Mouse (Mus musculus) adrenal gland, adult 18-20 months (tissue): Measurements from ENCODE around the gene Bbx. TPM values are rescaled to one million over a fixed set of nuclear protein-coding genes. Genes with fewer than 3 reads are reported as not detected.

ENCODE experiments used
- DNase-seq, 2 experiments: peaks; one replicate each; pipeline ENCODE4 v3.0.0; 2021 to 2022; ENCODE audit warnings: low spot score in 2 of 2
- total RNA-seq, 2 experiments: library from RNA; stranded (reverse); gene quantifications; 1 replicate in 1 of 2; 2 replicates in 1 of 2; pipeline ENCODE4 v1.2.3; 2021

Bbx gene
- total RNA-seq, 2 experiments from 2014 or later: 26.6 to 32.8 TPM

DNA sequence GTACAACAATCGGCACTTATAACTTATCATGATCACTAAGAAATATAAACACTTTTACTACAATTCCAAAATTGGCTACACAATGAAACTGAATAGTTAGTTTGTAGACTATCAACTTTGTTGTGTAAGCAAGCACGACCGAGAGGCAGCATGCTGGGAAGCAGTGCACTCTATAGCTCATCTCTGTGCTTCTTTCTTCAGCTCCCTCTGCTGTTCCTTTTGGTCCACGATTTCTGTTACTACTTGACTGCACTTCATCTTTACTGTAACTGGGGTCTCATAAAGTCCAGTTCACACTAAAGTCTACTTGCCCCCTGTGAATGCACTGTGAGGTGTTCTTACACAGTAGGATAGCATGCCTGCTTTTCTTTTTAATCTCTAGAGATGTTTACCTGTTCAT lies 189.7 kb downstream of the Bbx start:
- no peak for DNase-seq

DNA sequence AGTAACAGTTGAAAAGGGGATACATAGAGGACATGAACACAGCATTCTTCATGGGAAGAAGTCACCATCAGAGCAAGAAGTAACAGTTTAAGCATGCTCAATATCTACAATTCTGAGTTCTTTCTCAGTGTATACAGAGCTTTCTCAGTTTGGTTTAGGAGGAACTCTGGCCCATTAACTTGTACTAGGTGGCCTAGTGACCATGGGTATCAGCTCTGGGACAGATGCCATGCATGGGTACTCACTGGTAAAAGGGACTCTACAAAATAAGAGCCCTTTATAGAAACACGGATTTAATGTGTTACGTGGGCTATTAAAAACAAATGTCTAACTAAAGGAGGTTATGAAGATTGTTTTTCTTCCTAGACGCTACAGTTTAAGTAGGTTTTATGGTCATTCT lies 190.6 kb downstream of the Bbx start:
- no peak for DNase-seq

DNA sequence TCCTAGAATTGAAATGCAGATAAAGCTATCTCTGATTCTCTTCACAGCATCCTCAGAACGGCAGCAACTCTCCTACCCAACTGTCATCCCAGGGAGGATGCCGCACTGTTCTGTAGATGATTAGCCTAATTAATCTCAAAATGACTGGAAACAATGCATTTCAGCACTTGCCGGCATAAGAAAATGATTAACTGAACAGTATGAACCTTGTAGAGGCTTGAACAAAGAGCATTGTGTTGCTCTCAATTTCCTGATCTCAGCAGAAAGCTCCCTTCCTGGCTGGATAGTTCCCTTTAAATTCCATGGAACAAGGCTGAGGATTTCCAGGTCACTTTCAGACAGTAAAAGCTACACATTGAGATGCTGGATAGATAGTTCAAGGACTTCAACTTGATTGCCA lies 197.0 kb downstream of the Bbx start:
- DNase-seq: no peak

DNA sequence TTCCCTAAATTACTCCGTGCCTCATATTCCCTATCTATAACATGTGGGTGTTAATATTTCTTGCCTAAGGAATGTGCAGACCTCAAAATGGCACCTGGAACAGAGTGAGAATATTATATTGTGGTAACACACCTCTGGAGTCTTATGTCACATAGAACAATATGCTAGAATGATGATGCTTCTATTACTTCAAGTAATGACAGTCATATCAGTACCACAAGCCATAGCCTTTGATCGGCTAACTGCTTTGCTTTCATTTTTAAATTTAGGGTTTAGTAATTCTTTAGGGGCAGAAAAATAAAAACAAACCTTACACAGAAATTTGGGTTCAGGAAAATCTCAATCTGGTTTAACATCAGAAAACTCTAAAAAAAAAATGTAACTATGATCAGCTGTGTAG lies 201.6 kb downstream of the Bbx start:
- DNase-seq: no peak

DNA sequence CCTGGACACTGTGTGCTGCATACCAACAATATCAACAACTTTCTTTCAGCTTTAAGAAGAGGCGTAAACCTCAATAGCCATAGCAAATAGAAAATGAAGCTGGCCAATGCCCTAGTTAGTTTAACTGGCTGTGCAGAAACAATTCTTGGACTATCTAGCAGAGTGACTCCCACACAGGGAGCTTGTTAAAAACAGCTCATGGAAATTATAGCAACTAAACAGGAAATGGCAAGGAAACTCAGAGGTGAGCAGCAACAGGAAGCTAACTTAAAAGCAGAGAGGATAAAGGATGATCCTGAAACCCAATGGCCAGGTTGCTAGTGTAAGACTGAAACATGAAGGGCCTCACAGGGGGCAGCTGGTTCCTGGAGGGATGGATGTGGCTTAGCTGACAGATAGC lies 203.4 kb downstream of the Bbx start:
- no peak for DNase-seq

DNA sequence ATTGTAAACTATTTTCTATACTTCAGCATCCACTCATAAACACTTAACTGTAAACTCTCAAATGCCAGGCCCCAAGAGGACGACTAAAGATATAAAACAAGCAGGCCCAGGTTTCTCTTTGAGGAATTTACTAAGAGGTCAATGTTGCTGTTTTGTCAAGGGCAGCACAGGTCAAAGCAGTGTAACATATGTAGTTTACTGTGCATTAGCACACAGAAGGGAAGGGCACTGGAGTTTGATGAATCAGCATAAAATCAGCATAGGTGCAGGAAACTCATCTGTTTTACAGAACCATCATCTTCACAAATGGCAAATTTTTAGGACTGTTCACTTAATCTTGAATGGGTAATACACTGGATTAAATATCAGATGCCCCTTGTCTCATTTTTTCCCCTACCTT lies 205.9 kb downstream of the Bbx start:
- DNase-seq: no peak

DNA sequence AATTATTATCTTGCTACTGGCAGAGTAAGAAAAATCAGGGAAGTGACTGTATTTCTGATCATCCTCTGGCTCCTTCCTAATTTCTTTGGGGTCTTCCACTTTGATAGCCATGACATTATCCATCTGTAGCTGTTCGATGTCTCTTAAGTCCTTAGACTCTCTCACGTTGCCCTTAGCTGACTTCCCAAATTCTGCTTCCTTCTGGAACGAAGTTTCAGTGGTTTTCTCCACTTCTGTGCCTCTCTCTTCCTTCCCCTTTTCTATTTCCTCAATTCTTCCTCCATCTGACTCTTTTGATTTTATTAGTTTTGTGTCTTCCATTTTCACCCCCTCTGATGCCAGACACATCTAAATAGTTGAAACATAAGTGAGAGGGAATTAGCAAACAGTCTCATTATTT lies 207.2 kb downstream of the Bbx start:
- no peak for DNase-seq

DNA sequence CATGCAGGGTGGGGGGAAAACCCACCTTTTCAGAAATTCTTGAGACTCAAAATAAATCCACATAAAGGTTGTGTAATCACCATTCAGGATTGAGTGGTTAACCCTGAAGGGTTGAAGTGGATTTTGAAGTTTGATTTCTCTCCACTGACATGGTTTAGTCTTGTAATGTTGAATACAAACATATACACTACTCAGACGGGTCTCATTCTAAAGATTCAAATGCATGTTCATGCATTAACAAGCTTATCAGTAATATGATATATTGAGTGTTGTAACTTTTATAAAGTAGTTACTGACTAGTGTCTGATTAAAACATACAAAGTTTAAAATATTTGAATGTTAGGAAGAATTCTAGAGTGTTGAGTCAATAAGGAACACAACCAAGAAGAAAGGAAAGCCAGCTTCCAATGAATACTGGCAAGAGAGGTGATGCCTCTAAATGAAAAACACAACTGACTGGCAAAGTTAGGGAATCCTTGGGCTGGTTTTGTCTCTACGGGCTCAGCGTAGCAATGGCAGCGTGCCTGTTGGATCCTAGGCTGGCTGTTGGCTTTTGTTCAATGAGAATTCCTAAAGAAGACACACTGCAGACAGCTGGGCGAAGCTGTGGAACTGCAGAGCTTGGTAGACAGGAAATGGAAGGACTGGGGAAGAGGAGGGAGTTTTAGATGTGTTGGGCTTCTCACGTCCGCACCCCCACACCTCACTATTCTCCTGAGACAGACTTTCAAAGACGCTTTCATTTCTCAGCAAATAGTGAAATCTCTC lies 211.3 kb downstream of the Bbx start:
- DNase-seq: no peak

DNA sequence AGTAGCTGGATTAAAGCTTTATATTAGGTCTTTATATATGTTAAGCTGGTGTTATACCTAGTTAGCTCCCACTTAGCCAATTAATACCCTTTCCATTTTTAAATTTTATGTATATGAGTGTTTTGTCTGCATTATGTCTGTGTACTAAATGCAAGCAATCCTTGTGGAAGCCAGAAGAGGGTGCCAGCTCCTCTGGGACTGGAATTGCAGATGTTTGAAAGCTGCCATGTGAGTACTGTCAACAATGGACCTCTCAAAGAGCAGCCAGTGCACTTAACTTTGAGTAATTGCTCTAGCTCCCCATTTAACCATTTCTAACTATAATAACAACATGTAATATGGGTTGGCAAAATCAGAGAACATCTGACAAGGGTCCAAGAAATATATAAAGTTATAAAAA lies 215.1 kb downstream of the Bbx start:
- DNase-seq: no peak

DNA sequence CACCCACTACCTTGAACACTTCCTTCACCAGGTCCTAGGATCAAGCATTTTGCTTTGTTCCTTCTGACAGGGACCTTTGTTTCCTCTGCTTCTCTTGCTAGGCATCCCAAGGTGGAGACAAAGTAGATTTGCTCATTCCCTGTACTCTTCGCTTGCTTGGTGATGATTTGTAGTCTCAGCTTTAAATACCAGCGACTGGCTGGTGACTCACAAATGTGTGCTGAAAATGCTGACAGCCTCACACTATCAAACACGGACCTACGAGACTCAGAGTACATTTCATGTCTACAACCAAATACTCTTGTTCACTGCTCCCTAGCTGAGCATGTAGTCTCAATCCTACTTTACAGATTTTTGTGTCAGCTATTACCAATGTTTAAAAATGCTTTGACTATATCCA lies 220.5 kb downstream of the Bbx start:
- peak in 1 of 2 experiments; percentile 6 for DNase-seq

DNA sequence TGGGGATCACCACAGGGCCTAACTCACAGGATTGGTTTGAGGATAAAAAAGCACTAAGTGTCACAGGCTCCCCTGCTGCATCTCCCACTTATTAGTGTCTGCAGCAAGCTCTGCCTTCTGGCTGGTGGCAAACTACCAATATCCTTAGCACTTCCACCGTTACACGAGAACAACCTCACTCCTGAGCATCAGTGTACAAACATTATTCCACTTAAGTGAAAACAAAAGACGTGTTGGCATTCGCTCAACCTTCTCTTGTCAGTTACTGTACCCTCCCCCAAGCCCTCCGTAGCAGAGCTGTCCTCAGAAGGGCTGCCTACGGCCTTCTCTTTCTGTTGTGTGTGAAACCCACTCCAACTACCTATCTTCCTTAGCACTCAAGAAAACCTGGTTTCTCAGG lies 221.0 kb downstream of the Bbx start:
- no peak for DNase-seq

DNA sequence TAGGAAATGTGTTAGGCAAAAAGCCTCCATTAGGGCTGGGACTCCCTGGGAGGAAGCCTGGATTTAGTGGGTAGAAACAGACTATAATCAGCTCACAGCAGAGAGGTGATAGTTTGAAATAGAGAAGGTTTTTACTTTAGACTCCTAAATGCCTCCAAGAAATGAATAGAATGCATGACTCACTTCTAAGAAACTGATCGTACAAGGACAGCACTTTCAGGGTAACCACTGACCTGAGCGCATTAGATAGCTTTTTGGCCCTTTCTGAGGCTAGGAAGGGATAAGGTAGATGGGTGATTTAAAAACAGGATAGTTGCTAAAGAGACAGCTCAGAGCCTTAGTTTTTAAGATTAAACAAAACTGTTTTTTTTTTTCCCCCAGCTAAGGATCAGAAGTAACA lies 221.4 kb downstream of the Bbx start:
- no peak for DNase-seq

DNA sequence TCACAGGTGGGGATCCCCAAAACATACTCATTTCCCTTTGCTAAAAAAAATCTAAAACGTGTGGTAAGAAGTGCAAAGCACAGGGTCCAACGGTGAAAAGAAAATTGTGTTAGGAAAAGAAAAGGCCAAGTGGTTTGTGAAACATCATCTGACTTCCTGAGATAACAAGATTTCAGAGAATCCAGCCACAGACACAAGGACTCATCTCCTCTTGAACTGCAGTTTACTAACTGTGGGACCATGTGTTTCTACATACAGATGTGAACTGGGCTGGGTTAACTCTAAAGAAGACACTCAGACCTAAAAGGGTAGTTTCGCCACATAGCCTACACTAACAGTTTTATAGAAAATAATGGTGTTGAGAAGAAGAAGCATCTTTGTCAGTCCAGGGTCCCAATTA lies 227.2 kb downstream of the Bbx start:
- no peak for DNase-seq

DNA sequence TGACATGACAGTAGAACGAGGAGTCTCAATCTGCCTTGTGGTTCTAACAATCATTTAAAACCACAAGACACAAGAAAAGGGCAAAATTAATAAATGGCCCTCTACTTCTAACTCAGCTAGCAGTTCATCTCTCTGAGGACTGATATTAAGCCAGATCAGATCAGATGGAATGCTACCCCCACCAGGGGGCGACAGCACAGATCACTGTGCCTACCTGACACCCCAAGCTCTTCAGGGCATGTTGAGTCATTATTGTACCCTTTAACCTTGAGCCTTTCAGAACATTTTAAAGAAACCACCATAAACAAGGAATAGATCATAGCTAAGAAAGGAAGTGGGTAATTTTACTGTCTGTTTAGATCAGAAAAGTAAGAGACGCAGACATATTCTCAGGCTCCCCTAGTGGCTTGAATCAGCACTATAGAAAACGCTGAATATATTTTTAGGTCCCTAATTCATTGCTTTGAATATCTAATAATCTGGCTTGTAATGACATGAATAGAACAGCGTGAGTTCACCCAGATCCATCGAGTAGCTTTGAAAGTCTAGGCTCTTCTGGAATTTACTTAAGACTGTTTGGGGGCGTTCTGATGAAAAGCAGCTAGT lies 230.5 kb downstream of the Bbx start:
- peak; percentile 34 to 58 for DNase-seq

DNA sequence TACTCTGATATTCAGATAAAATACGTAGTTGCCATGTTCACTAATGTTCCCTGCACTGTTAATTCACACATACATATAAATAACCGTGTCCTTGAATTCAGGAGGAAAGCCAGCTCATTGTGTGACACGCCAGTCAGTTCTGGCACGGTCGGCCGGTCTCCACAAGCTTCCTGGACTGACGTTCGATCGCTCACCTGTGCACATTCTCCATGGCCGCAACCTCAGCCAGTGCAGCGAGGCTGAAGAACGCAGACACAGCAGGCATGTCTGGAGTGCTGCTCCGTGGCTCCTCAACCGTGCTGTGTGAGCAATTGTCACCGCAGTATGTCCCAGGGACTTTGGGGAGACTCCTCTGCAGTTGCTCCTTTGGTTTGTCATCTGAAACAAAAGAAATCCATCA lies 232.0 kb downstream of the Bbx start:
- no peak for DNase-seq

DNA sequence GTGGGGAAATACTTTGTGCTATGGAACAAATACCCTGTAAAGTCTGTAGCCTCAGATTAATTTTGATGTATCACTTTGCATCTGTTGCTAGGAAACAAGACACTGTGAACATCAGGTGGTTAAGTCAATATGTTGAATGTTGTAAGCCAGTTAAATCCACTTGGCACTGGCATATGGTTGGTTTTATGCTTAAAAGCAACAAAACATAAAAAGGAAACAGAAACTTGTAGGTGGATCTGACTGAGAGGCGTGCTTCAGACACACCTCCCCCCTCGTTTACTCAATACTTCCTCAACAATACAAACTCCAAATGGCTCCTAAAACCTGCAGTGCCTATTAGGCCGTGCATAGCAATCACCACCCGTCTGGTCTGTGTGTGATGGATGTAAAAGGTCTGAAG lies 236.1 kb downstream of the Bbx start:
- no peak for DNase-seq

DNA sequence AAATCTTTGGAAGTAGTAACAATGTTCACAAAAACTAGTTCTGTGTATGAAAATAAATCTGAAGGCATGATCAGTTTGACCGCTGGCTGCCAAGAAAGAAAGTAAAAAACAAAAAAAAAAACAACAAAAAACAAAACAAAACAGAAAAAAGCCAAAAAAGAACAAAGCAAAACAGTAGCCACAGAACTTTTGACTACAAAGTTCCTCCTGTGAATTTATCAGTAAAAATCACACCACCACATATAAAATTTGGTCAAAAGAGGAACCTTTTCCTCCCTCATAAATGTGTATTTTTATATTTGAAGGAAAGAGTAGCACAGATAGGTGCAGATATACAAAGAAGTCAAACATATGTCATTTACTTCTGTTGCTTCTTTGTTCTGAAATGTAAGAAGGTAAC lies 239.6 kb downstream of the Bbx start:
- no peak for DNase-seq

DNA sequence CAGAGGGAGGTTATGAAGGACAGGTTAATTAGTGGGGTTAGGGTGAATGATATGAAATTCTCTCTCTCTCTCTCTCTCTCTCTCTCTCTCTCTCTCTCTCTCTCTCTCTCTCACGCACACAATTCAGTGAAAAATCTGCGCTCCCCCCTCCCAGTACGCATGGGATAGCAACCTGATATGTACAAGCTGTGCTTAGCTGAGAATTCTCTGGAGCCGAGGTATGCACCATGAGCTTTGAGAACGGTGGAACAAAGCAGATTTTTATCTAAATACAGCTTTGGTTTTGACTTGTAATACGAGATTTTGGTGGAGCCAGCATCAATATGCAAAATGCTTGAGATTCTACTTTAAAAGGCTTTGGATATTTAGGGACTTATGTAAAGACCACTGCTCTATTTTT lies 243.1 kb downstream of the Bbx start:
- DNase-seq: no peak

DNA sequence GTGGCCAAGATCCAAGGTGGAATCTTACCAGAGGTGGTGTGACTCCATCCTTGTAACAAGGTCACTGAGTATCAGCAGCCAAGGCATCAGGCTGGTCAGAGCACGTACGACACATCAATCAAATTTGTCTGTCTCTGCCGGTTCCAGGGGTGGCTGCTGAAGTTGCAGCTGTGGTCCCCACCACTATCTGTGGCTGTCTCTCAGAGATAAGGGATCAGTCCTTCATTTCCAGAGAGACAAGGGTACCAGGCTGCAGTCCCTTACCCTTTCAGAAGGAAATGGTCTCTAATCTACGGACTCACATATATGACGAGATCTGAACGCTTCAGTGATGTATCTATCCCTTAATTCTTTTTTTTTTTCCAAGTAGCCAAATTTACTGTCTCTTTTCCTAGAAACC lies 245.6 kb downstream of the Bbx start:
- no peak for DNase-seq

DNA sequence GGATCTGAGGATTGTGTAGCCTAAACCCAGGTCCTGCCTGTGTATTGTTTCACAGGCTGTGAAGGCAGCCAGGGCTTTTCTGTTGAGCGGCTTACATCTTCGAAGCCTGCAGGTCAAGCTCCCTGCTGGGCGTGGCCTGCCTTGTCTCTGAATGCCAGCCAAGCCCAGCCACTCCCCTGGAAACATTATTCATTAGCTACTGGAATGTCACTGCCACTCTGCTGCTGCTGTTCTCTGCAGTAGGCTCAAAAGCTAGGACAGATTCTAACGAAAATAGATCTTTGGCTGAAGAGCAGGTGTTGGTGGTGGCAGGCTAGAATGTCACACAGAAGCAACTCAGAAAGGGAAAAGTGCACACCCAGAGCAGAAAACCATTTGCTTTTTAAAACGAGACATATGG lies 247.1 kb downstream of the Bbx start:
- peak in 1 of 2 experiments; percentile 33 for DNase-seq

DNA sequence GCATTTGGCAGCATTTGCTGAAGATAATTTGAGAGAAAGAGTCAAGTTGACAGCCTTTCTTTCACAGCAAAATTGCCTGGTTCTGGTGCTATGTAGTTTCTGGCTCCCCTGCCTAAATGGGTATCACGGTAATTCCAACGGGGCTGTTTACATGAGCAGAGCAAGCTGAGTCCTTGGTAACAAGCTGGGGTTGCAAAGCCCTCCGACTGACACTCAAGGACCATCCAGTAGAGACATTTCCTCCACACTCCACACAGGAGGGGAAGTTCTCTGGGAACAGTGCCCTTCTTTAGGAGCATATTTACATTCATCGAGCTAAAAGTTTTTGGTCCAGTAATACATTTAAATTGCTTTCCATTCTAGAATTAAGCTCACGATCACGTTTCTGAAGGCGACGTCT lies 249.2 kb downstream of the Bbx start:
- DNase-seq: no peak

DNA sequence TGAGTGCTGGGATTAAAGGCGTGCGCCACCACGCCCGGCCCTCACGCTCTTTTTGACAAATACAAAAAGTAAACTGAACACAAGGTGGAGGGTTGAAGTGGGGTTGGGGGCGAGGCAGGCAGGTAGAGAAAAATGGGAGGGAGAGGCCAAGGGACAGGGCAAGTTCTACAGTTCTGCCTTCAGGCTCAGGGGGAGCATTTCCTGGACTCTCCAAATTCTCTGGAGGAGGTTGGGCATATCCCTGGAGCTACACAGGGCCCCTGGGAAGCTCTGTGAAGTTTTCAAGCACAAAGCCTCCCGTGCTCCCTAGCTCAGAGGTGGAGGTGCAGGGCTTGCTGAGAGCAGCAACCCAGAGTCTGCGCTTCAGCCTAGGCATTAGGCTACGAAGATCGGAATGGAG lies 249.6 kb downstream of the Bbx start:
- DNase-seq: no peak

DNA sequence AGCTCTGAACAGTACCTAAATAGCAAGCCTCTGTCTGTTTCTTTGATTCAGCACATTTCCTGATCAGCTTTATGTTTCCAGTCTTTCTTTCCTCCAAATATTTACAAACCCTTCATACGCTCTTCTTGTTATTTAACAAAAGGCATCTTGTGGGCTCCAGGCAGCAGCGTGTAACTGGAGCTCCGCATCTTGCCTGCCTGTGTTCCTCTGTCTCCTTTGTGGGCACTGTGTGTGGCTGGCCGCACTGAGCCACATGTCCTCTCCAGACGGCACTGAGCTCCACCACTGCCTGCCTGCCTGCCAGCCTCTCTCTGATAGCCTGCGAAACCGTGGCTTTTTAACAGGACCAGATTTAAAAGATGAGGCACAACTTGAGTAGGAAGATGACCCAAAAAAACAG lies 259.4 kb downstream of the Bbx start:
- no peak for DNase-seq
